10 mouse cellular contexts compared by ENCODE assay signal in the genomic region with DNA sequence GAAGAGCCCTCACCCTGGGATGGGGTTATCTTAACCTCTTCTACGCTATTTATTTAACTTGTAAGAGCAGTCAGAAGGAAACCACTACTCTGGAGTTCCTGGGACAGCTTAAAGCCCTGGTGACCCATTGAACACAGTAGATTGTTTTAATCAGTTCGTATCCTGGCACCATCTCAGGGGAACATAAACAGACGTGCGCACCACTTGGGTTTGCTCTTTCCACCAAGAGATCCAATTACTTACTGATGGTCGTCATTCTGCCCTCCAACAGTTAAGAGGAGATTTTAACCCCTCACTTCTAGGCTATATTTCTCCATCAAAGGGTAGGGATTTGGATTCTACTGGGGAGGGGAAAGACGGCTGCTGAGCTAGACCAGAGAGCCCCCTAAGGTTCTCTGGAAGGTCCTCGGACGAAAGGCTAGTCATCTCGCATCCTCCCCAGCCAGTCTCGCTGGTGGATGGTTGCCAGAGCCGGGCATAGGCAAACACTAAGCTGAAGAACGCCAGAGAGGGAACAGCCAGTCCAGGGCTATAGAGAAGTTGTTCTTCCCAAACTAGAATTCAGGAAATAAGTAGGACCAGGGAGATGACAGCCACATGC. TPM values are rescaled to one million over a fixed set of nuclear protein-coding genes. Genes with fewer than 3 reads are reported as not detected.
A peak's percentile ranks its signal among the peaks of the same experiment; 100 is the strongest.
DNase-seq lines count a peak whose midpoint lies in the region; ATAC-seq and TF ChIP-seq lines count a peak whose summit lies in the region.
"Had no signal": no experiment of that assay in that cellular context is flagged by ENCODE, and none has a peak within 500 bp of the region (broad histone marks: within the 10 kb centered on the region; RNA-seq: fewer than 3 reads in every experiment).

No protein-coding gene starts in this region.

- no peak overlapping the region for H3K9ac ChIP-seq in ES-Bruce4 (ENCODE audit: low read depth, poor library complexity, severe bottlenecking)
- no peak overlapping the region for H3K9ac ChIP-seq in heart, embryonic 16.5 days (ENCODE audit: low read length)
- H3K9ac ChIP-seq in midbrain, embryonic 11.5 days (ENCODE audit: low read length) = 0 out of 2 replicates have a peak overlapping the region, but pooled peaks have one; percentile 1

- no peak for DNase-seq in frontal cortex, postnatal 10 days (ENCODE audit: low spot score in 2 of 2)
- DNase-seq in midbrain, embryonic 11.5 days (ENCODE audit: low spot score, missing footprints) = peak; percentile 92
- no peak for DNase-seq in c-Kit-positive CD71-positive TER-119-positive erythroid progenitor cells, embryonic 14.5 days (ENCODE audit: low spot score)
- DNase-seq in cerebellum, postnatal 4 days (ENCODE audit: low spot score in 2 of 2) = no peak
- DNase-seq: cerebellum, adult 8-10 months had no signal

- no peak for TF ChIP-seq EP300 in ES-Bruce4 (IDR thresholded peaks at IDR 0.05; ENCODE audit: insufficient read depth, low read depth, low read length)

- no peak for TF ChIP-seq POLR2A in ES-Bruce4 (IDR thresholded peaks at IDR 0.05; ENCODE audit: insufficient read depth, low read length)

- H3K4me1 ChIP-seq in ES-Bruce4 (ENCODE audit: control insufficient read depth, insufficient read depth, low read length) = no peaks in the 10 kb centered on the region
- peaks cover 12% of the 10 kb centered on the region for H3K4me1 ChIP-seq in heart, embryonic 16.5 days (ENCODE audit: control insufficient read depth, insufficient read depth, low read length)
- peaks cover 7% of the 10 kb centered on the region; the same call in 1 of the 2 replicates for H3K4me1 ChIP-seq in midbrain, embryonic 11.5 days (ENCODE audit: control insufficient read depth, insufficient read depth, low read length)

- no peaks in the 10 kb centered on the region for H3K36me3 ChIP-seq in ES-Bruce4 (ENCODE audit: control insufficient read depth, insufficient read depth, low read length, poor library complexity, severe bottlenecking)
- no peaks in the 10 kb centered on the region for H3K36me3 ChIP-seq in heart, embryonic 16.5 days (ENCODE audit: control insufficient read depth, insufficient read depth)
- no peaks in the 10 kb centered on the region for H3K36me3 ChIP-seq in midbrain, embryonic 11.5 days (ENCODE audit: control insufficient read depth, insufficient read depth, low read length)

- H3K4me3 ChIP-seq in ES-Bruce4 (ENCODE audit: low read depth, low read length) = peak overlapping the region; percentile 44
- H3K4me3 ChIP-seq in heart, embryonic 16.5 days (ENCODE audit: low read length) = peak overlapping the region; percentile 55
- H3K4me3 ChIP-seq in midbrain, embryonic 11.5 days (ENCODE audit: low read depth, low read length) = peak overlapping the region; percentile 48

- 2% methylated on average over 12 of the region's 12 CpGs for WGBS in heart, embryonic 16.5 days
- WGBS in midbrain, embryonic 11.5 days = 1% methylated on average over 12 of the region's 12 CpGs

- peak; percentile 35; the same call in 1 of the 2 replicates for ATAC-seq in frontal cortex, adult (ENCODE audit: low TSS enrichment)
- no peak for ATAC-seq in heart, embryonic 16.5 days (replicated peaks; ENCODE audit: extremely low read depth, insufficient read depth, low FRiP score)
- ATAC-seq in midbrain, embryonic 11.5 days (ENCODE audit: low FRiP score) = no peak
- no peak for ATAC-seq in granulocyte monocyte progenitor cell, adult 5-6 weeks (replicated peaks; ENCODE audit: poor library complexity, severe bottlenecking)

- TF ChIP-seq CTCF in ES-Bruce4 (IDR thresholded peaks at IDR 0.05; ENCODE audit: low read depth, low read length) = no peak

- H3K27me3 ChIP-seq in ES-Bruce4 (ENCODE audit: control insufficient read depth, insufficient read depth, low read length, poor library complexity, severe bottlenecking) = peaks cover 7% of the 10 kb centered on the region
- H3K27me3 ChIP-seq in heart, embryonic 16.5 days (ENCODE audit: control insufficient read depth, insufficient read depth, low read length) = peaks cover 52% of the 10 kb centered on the region
- peaks cover 38% of the 10 kb centered on the region for H3K27me3 ChIP-seq in midbrain, embryonic 11.5 days (ENCODE audit: control insufficient read depth, insufficient read depth, low read length)

- no peak overlapping the region for H3K27ac ChIP-seq in ES-Bruce4 (ENCODE audit: insufficient read depth, low read length)
- no peak overlapping the region for H3K27ac ChIP-seq in heart, embryonic 16.5 days (ENCODE audit: low read length)
- H3K27ac ChIP-seq in midbrain, embryonic 11.5 days (ENCODE audit: low read depth, low read length) = no peak overlapping the region

- H3K4me2 ChIP-seq in heart, embryonic 16.5 days (ENCODE audit: low read depth, low read length) = peak overlapping the region; percentile 89
- H3K4me2 ChIP-seq in midbrain, embryonic 11.5 days = peak overlapping the region; percentile 93

- H3K9me3 ChIP-seq in ES-Bruce4 (replicated peaks; ENCODE audit: control insufficient read depth, insufficient read depth, low read length, poor library complexity, severe bottlenecking) = no peaks in the 10 kb centered on the region
- no peaks in the 10 kb centered on the region for H3K9me3 ChIP-seq in heart, embryonic 16.5 days (replicated peaks; ENCODE audit: control insufficient read depth, low read length)
- no peaks in the 10 kb centered on the region for H3K9me3 ChIP-seq in midbrain, embryonic 11.5 days (ENCODE audit: control insufficient read depth, low read length)

RNA-seq across cellular contexts. Expression of gene Grem1, which starts 1.4 kb away (rescaled TPM):
- polyA plus RNA-seq in ES-Bruce4 (2011; ENCODE audit: insufficient read depth, insufficient read length, low read depth, missing spikeins) = 5.5 and 6.4 TPM in 2 replicates
- 0.07 and 0.11 TPM in 2 replicates for polyA plus RNA-seq in heart, embryonic 16.5 days (2015; fragmentation: Nextera tagmentation; extraction: Ambion mirVana)
- polyA plus RNA-seq in midbrain, embryonic 11.5 days (2014; fragmentation: Nextera tagmentation; extraction: Ambion mirVana) = 0.10 and 0.18 TPM in 2 replicates
- not detected in 2 replicates for total RNA-seq in granulocyte monocyte progenitor cell, adult 5-6 weeks (2014; fragmentation: Nextera tagmentation)
- total RNA-seq in granulocyte monocyte progenitor cell, adult 5-6 weeks (2017) = not detected in 2 replicates
- total RNA-seq: liver, adult 2 months had no signal
- polyA plus RNA-seq: liver, adult 2 months had no signal
